Mouse (Mus musculus): ENCODE data around the gene Dpep1.

Gene Dpep1

GRCm38 (mm10) chr8:123250940-123251339 is 64.9 kb downstream of the Dpep1 start:
- no peak for DNase-seq (ENCODE audit: low spot score)

Data from MN1 (cell line).